Mouse (Mus musculus): ENCODE measurements around the gene Ifi206. TPM values are rescaled to one million over a fixed set of nuclear protein-coding genes. Genes with fewer than 3 reads are reported as not detected.

Gene Ifi206
- total RNA-seq (2023; ENCODE audit: inconsistent age): 57.1 to 99.2 TPM (median 70.9 TPM) in 4 replicates

DNA sequence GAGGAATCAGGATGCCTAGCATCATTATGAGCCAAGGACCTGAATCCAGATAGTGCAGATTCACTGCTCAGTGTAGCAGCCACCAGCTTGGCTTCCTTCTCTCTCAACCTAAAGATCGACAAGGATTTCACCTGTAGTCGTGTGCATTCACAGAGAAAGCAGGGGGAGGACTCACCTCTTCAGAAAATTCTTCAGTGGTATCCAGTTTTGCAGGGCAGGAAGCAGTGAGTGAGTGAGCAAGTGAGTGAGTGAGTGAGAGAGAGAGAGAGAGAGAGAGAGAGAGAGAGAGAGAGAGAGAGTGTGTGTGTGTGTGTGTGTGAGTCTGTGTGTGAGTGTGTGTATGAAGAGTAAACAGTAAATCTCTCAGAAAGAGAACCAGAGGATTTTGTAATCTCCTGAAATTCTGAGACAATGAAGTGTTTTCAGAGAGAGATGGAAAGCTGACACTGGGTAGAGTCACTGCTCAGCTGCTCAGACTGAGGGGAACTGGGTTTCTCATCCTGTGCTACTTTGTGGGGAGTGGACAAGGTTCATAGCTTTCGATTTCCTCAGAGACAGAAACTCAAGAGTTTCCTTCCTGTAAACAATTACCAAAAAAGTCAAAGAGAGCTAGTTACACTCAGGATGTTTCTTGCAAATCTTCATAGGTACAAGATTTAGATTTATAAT lies at the start of gene Ifi206:
TSS of gene Ifi206 (minus strand) at position 230 of the 669 bp plus-strand sequence.

DNA sequence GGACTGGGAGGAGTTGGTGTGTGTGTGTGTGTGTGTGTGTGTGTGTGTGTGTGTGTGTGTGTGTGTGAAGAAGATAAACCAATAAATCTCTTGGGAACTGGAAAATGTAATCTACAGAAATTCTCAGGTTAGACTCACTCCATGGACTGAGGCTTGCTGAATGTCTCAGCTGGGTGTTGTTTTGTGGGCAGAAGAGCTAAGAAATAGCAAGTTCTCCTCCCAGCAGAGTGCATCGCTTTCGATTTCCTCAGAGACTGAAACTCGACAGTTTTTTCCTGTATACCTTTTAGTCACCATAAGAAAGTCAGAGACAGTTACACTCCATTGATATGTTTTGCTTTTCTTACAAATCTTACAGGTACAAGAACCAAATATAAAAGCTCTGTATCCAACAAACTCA lies 45.0 kb upstream of the Ifi206 start, which contains the start of gene Ifi214:
TSS of gene Ifi214 (minus strand) at position 167 of the 400 bp plus-strand sequence.

Other genes starting within 250 kb of the Ifi206 start
- not detected in 4 replicates for gene Olfr418, start 225.0 kb downstream of the Ifi206 start, total RNA-seq (2023; ENCODE audit: inconsistent age)
- not detected in 4 replicates for gene Mptx2, start 213.3 kb downstream of the Ifi206 start, total RNA-seq (2023; ENCODE audit: inconsistent age)
- not detected in 4 replicates for gene Ackr1, start 157.3 kb downstream of the Ifi206 start, total RNA-seq (2023; ENCODE audit: inconsistent age)
- gene Aim2, start 140.2 kb downstream of the Ifi206 start, total RNA-seq (2023; ENCODE audit: inconsistent age): 117 to 122 TPM (median 120 TPM) in 4 replicates
- gene Cadm3, start 123.3 kb downstream of the Ifi206 start, total RNA-seq (2023; ENCODE audit: inconsistent age): not detected in 4 replicates
- gene Ifi214, start 44.9 kb upstream of the Ifi206 start, total RNA-seq (2023; ENCODE audit: inconsistent age): 25.5 to 51.2 TPM (median 35.5 TPM) in 4 replicates
- 69.6 to 153 TPM (median 100 TPM) in 4 replicates for gene Ifi213, start 108.2 kb upstream of the Ifi206 start, total RNA-seq (2023; ENCODE audit: inconsistent age)
- 193 to 235 TPM (median 204 TPM) in 4 replicates for gene Ifi209, start 139.9 kb upstream of the Ifi206 start, total RNA-seq (2023; ENCODE audit: inconsistent age)
- gene Ifi208, start 182.6 kb upstream of the Ifi206 start, total RNA-seq (2023; ENCODE audit: inconsistent age): 29.7 to 53.1 TPM (median 36.8 TPM) in 4 replicates

Measured in B cell, adult (primary cell).